Mouse (Mus musculus) left cerebral cortex, adult 8-10 months (tissue): ENCODE data around the gene Chrnd. TPM values are rescaled to one million over a fixed set of nuclear protein-coding genes. Genes with fewer than 3 reads are reported as not detected.

Experiments used
- DNase-seq, 2 experiments: peaks; one replicate each; pipeline ENCODE4 v3.0.0; 2022; ENCODE audit warnings: low spot score in 2 of 2
- total RNA-seq, 4 experiments: library from RNA; stranded (reverse); gene quantifications; 2 replicates each; pipeline ENCODE4 v1.2.4; 2022

Chrnd gene
- total RNA-seq, 4 experiments from 2014 or later: not detected

- no peak for DNase-seq
These were observed 6.2 kb upstream of the Chrnd start for GRCm38 (mm10) chr1:87183998-87184750.

GRCm38 (mm10) chr1:87184751-87185139 is 5.7 kb upstream of the Chrnd start:
- peak; percentile 34 to 49 for DNase-seq

- no peak for DNase-seq
These were observed 4.9 kb upstream of the Chrnd start for GRCm38 (mm10) chr1:87185526-87185925.

- no peak for DNase-seq
These were observed 4.0 kb upstream of the Chrnd start for GRCm38 (mm10) chr1:87186261-87187036.

GRCm38 (mm10) chr1:87187037-87187355 is 3.4 kb upstream of the Chrnd start:
- peak in 1 of 2 experiments; percentile 54 for DNase-seq

GRCm38 (mm10) chr1:87197296-87197695 is 6.9 kb downstream of the Chrnd start:
- DNase-seq: no peak

- no peak for DNase-seq
These were observed 8.0 kb downstream of the Chrnd start for GRCm38 (mm10) chr1:87198119-87199065.

GRCm38 (mm10) chr1:87200811-87201210 is 10.4 kb downstream of the Chrnd start:
- no peak for DNase-seq

- no peak for DNase-seq
These were observed 11.4 kb downstream of the Chrnd start for GRCm38 (mm10) chr1:87201848-87202247.

- DNase-seq: no peak
These were observed 13.4 kb downstream of the Chrnd start for GRCm38 (mm10) chr1:87203779-87204178.

- no peak for DNase-seq
These were observed 14.1 kb downstream of the Chrnd start, which contains the start of gene Chrng for GRCm38 (mm10) chr1:87204465-87204864. Gene Chrng (plus strand): TSS chr1:87204657.

GRCm38 (mm10) chr1:87205038-87205437 is 14.6 kb downstream of the Chrnd start:
- no peak for DNase-seq

- DNase-seq: no peak
These were observed 15.1 kb downstream of the Chrnd start for GRCm38 (mm10) chr1:87205502-87205901.

- DNase-seq: no peak
These were observed 15.9 kb downstream of the Chrnd start for GRCm38 (mm10) chr1:87206339-87206738.

- no peak for DNase-seq
These were observed 21.0 kb downstream of the Chrnd start for GRCm38 (mm10) chr1:87211431-87211830.

GRCm38 (mm10) chr1:87213735-87214704 is 23.6 kb downstream of the Chrnd start, which contains the start of gene Eif4e2:
Gene Eif4e2 (plus strand): TSS chr1:87213914.
- DNase-seq: peak; percentile 80 to 90

GRCm38 (mm10) chr1:87214748-87215147 is 24.3 kb downstream of the Chrnd start:
- no peak for DNase-seq

GRCm38 (mm10) chr1:87217938-87218337 is 27.5 kb downstream of the Chrnd start:
- DNase-seq: no peak

- DNase-seq: no peak
These were observed 35.3 kb downstream of the Chrnd start for GRCm38 (mm10) chr1:87225739-87226138.

- no peak for DNase-seq
These were observed 36.2 kb downstream of the Chrnd start for GRCm38 (mm10) chr1:87226409-87227159.
